Mouse (Mus musculus) limb, embryonic 15.5 days (tissue): ENCODE measurements at regions not wholly inside any gene's neighbourhood (a gene's known extent, or its start where the extent isn't known, plus 50 kb on each side); places are given as distances from the start of the nearest gene placed in this dataset.

Experiments used
- ATAC-seq: fragments of 200-750 bp; cut with Nextera tagmentation; 2 replicates; pipeline ENCODE4 v1.8.0; 2017; ENCODE audit warnings: low read depth, moderate TSS enrichment; ENCODE audit not compliant: insufficient number of reproducible peaks, low FRiP score, low TSS enrichment
- H3K27ac ChIP-seq: fragments of 300-500 bp; sonication (generic); 2 replicates; pipeline ENCODE4 v1.5.1; 2015; ENCODE audit warnings: moderate library complexity, mild to moderate bottlenecking, inconsistent platforms
- H3K27me3 ChIP-seq: fragments of 300-500 bp; sonication (generic); 2 replicates; pipeline ENCODE4 v1.6.1; 2015; ENCODE audit warnings: inconsistent platforms
- H3K36me3 ChIP-seq: fragments of 300-500 bp; sonication (generic); 2 replicates; pipeline ENCODE4 v1.6.1; 2015; ENCODE audit warnings: inconsistent platforms
- H3K4me1 ChIP-seq: fragments of 300-500 bp; sonication (generic); 2 replicates; pipeline ENCODE4 v1.6.1; 2015; ENCODE audit warnings: inconsistent platforms
- H3K4me2 ChIP-seq: fragments of 300-500 bp; sonication (generic); 2 replicates; pipeline ENCODE4 v1.6.1; 2015; ENCODE audit warnings: mild to moderate bottlenecking, inconsistent platforms
- H3K4me3 ChIP-seq: fragments of 300-500 bp; sonication (generic); 2 replicates; pipeline ENCODE4 v1.5.1; 2015; ENCODE audit warnings: mild to moderate bottlenecking, inconsistent platforms
- H3K9ac ChIP-seq: fragments of 300-500 bp; sonication (generic); 2 replicates; pipeline ENCODE4 v1.6.1; 2015; ENCODE audit warnings: inconsistent platforms
- H3K9me3 ChIP-seq: fragments of 300-500 bp; sonication (generic); 2 replicates; pipeline ENCODE4 v1.6.1; 2016; ENCODE audit warnings: inconsistent platforms
- WGBS: fragments of 180-500 bp; shearing (Covaris S2); methylation state at CpG from one replicate; pipeline ENCODE4 v1.1.7; 2015; 5-methylcytosine and 5-hydroxymethylcytosine counted together

DNA sequence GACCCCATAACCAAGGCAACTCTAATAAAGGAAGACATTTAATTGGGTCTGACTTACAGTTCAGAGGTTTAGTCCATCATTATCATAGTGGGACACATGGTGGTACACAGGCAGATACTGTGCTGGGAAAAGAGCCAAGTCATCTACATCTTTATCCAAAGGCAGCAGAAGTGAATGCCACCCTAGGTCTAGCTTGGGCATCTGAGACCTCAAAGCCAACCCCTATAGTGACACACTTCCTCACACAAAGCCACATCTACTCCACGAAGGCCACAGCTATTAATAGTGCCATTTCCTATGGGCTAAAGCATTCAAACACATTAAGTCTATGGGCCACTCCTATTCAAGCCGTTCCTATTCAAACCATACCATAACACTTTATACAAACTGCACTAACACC lies 483.8 kb downstream of the Bnc2 start:
- ATAC-seq = no peak
- no peak overlapping the region for H3K27ac ChIP-seq
- WGBS = 79% methylated on average over 2 of the region's 2 CpGs
- no peaks in the 10 kb centered on the region for H3K27me3 ChIP-seq
- H3K9ac ChIP-seq = no peak overlapping the region
- H3K4me3 ChIP-seq = no peak overlapping the region
- H3K36me3 ChIP-seq = no peaks in the 10 kb centered on the region
- peaks cover 11% of the 10 kb centered on the region for H3K4me1 ChIP-seq
- H3K9me3 ChIP-seq = no peaks in the 10 kb centered on the region
- no peak overlapping the region for H3K4me2 ChIP-seq

DNA sequence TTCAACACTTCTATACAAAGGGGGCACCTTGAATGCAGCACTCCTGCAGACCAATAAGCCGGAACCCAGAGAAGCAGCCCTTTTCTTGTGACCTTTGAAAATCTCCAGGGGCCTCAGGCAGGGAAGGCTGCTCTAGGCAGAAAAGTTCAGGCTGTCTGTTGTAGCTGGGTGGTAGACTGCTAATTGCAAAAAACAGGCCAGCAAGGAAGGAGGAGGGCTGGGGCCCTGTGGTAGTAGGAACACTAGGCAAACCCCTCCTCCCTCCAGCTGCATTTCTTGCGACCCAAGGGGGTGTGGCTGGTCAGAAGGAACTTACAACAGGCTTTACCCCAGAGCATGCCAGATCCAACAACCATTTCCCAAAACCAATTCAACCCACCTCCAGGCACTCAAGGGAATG lies 482.8 kb downstream of the Bnc2 start:
- Histone ChIP-seq H3K27me3 (no peaks in the 10 kb centered on the region), H3K4me1 (peaks cover 10% of the 10 kb centered on the region), H3K4me3 (no peak overlapping the region), H3K27ac (no peak overlapping the region), H3K4me2 (no peak overlapping the region), H3K36me3 (no peaks in the 10 kb centered on the region), H3K9ac (no peak overlapping the region), H3K9me3 (no peaks in the 10 kb centered on the region)
- ATAC-seq = no peak
- 53% methylated on average over 2 of the region's 2 CpGs for WGBS

DNA sequence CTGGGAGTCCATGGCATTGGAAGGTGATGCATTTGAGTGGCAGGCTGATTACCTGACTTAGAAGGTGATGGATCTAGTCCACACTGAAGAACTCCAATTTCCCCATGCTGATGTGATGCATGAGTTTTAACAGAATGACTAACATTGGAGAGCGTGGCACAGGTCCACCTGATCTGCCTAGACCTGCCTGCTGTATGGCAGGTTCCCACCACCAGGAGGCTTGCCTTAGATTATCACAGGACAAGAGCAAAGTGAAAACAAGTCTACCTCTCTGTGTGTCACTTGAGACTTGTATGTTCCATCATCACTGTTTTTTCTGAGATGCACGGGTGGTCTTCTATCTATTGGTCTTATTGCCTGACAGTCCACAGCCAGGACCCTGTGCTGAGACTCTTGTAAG lies 478.3 kb downstream of the Bnc2 start:
- Histone ChIP-seq H3K4me1 (peaks cover 14% of the 10 kb centered on the region), H3K36me3 (no peaks in the 10 kb centered on the region), H3K4me2 (no peak overlapping the region), H3K9me3 (no peaks in the 10 kb centered on the region), H3K27me3 (no peaks in the 10 kb centered on the region), H3K9ac (no peak overlapping the region), H3K4me3 (no peak overlapping the region), H3K27ac (no peak overlapping the region)
- WGBS = 89% methylated on average over 2 of the region's 2 CpGs
- no peak for ATAC-seq

DNA sequence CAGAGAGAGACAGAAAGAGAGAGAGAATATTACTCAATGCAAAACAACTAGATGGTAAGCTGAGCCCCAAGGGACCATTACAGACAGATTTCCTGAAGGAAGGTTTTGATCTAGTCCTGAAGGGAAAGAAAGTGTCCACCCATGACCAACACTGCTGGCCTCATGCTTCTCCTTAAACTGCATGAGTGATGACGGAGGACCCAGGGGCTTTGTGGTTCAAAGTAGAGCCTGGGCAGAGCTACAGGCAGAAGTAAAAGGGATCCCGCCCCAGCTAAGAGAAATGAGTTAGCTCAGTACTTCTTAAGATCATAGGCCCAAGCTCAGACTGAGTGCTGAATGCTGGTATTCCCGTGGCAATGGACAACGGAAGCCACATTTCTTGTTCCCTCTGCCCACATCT lies 476.9 kb downstream of the Bnc2 start:
- no peak overlapping the region for H3K9ac ChIP-seq
- no peaks in the 10 kb centered on the region for H3K27me3 ChIP-seq
- H3K4me1 ChIP-seq = peaks cover 14% of the 10 kb centered on the region
- no peak for ATAC-seq
- H3K9me3 ChIP-seq = no peaks in the 10 kb centered on the region
- no peak overlapping the region for H3K4me2 ChIP-seq
- 93% methylated on average over 4 of the region's 4 CpGs for WGBS
- H3K4me3 ChIP-seq = no peak overlapping the region
- H3K27ac ChIP-seq = no peak overlapping the region
- no peaks in the 10 kb centered on the region for H3K36me3 ChIP-seq

DNA sequence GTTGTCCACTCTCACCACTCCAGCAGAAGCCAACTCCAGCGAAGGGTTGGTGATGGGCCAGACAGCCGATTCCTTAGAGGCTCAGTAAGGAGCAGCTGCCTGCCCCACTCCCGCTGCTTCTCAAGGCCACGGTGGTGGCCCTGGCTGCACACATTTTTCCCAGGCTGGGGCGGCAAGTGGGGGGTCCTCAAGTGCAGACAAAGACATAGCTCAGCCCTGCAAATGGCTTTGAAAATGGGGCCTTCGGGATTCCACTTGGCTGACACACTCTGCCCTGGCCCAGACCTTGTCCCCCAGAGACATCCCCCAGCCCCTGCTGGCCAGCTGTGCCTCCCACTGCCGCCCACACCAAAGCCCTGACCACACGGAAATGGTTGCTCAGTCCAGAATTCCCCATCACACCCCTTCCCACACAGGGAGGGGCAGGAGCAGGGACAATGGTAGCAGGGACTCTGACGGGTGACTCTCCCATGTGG lies 475.9 kb downstream of the Bnc2 start:
- peak; percentile 30; the same call in 1 of the 2 replicates for ATAC-seq
- H3K27ac ChIP-seq = no peak overlapping the region

DNA sequence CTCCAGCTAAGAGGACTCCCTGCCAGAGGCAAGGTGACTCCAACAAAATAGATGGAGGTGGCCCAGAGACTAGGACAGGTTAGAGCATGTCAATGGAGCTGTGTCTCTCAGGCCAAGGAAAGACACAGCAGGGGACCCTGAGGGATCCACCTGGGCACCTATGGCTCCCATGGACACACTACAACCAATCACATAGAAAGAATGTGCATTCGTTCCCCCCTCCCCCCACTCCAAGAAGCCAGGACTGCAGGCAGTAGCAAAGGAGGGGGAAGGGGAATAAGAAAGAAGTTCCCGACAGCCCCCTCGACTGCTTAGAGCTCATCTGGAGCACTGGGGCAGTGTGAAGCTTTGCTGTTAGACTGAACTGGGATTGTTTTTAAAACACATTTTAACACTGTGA lies 474.1 kb downstream of the Bnc2 start:
- Histone ChIP-seq H3K36me3 (no peaks in the 10 kb centered on the region), H3K4me2 (no peak overlapping the region), H3K9ac (no peak overlapping the region), H3K27me3 (no peaks in the 10 kb centered on the region), H3K27ac (no peak overlapping the region), H3K4me1 (peaks cover 14% of the 10 kb centered on the region), H3K4me3 (no peak overlapping the region), H3K9me3 (no peaks in the 10 kb centered on the region)
- WGBS = 47% methylated on average over 3 of the region's 3 CpGs
- no peak for ATAC-seq

More for the DNA sequence above, 475.9 kb downstream of the Bnc2 start:
- Histone ChIP-seq H3K4me2 (no peak overlapping the region), H3K9me3 (no peaks in the 10 kb centered on the region), H3K4me3 (no peak overlapping the region), H3K4me1 (peaks cover 14% of the 10 kb centered on the region), H3K36me3 (no peaks in the 10 kb centered on the region), H3K27me3 (no peaks in the 10 kb centered on the region), H3K9ac (0 out of 2 replicates have a peak overlapping the region, but pooled peaks have one; percentile 23)
- WGBS = 48% methylated on average over 9 of the region's 9 CpGs

DNA sequence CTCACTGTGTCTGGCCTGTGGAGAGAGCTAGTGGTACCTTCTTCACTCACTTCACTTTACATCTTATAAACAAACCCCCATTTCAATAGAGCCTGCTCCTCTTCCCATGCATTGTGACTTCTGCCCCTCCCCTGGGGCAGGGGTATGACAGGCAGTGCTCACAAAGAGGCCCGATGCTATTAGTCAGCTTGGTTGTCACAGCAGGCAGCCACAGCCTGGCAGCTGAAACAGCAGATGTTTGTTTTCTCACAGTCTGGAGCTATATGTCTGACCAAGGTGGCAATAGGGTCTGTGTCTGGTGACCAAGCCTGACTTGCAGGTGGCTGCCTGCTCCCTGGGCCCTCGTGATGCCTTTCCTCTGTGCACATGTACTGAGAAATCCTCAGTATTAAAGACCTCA lies 472.8 kb downstream of the Bnc2 start:
- no peak overlapping the region for H3K9ac ChIP-seq
- H3K4me3 ChIP-seq = no peak overlapping the region
- H3K36me3 ChIP-seq = no peaks in the 10 kb centered on the region
- WGBS = 28% methylated on average over 2 of the region's 2 CpGs
- no peaks in the 10 kb centered on the region for H3K27me3 ChIP-seq
- no peak overlapping the region for H3K4me2 ChIP-seq
- no peak for ATAC-seq
- H3K27ac ChIP-seq = no peak overlapping the region
- H3K9me3 ChIP-seq = no peaks in the 10 kb centered on the region
- H3K4me1 ChIP-seq = peaks cover 14% of the 10 kb centered on the region

DNA sequence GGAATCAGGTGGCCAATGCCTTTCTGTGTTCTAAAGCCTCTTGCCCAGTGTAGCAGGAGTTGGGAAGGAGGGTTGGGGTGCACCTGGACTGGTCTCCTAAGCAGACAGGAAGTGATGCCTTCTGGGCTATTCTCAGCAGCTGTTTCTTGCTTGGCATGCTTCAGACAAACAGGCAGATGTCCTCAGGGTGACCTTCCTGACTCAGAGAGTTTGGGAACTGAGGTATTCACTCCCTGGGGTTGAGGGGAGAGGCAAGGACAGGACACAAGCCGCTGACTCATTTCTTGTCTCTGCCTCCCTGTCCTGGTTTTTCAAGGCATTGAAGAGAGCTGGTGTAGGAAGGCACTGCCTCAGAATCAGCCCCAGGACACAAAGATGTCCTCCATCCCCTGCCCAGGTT lies 471.4 kb downstream of the Bnc2 start:
- H3K27ac ChIP-seq = no peak overlapping the region
- WGBS = 63% methylated on average over 1 of the region's 1 CpGs
- H3K36me3 ChIP-seq = no peaks in the 10 kb centered on the region
- H3K9ac ChIP-seq = no peak overlapping the region
- H3K27me3 ChIP-seq = no peaks in the 10 kb centered on the region
- no peak overlapping the region for H3K4me3 ChIP-seq
- no peak overlapping the region for H3K4me2 ChIP-seq
- H3K9me3 ChIP-seq = no peaks in the 10 kb centered on the region
- H3K4me1 ChIP-seq = peaks cover 13% of the 10 kb centered on the region
- ATAC-seq = no peak

DNA sequence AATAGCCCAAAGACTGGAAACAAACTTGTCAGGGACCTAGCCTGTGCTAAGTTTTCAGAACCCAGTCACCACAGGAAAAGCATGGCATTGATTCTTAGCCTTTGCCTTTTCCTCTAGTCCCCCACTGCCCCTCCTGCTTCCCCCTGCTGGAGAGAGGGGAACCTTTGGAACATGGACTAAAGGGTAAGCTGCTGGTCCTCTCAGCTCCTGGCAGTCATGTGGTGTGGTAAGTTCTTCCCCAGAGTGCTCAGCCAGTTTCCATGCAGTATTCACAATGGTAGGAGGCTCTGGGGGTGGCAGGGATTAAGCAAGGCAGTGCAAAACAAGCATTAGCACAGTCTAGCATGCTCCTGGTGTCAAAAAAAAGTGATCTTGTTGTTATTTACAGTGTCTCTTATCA lies 470.3 kb downstream of the Bnc2 start:
- no peak overlapping the region for H3K4me3 ChIP-seq

DNA sequence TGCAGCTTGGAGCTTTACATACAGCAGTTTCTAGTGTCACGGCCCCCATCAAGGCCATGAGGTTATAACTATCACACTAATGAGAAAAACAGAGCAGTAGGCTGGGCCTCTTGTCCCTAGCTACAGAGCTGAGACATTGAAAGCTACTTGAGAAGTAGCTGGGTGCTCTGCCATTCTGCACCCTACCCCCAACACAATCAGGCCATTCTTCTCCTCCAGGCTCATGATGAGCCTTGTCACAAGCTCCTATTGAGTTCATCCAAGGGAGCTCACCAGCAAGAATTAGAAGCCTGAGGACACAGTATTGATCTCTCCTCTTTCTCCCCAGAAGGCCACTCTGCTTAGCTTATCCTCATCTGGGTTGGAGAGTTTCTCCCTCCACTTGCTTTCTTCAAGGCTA lies 466.9 kb downstream of the Bnc2 start:
- Histone ChIP-seq H3K4me3 (no peak overlapping the region), H3K9ac (no peak overlapping the region), H3K9me3 (no peaks in the 10 kb centered on the region), H3K27me3 (no peaks in the 10 kb centered on the region), H3K4me2 (no peak overlapping the region), H3K36me3 (no peaks in the 10 kb centered on the region), H3K27ac (no peak overlapping the region), H3K4me1 (peaks cover 19% of the 10 kb centered on the region)
- 76% methylated on average over 1 of the region's 1 CpGs for WGBS
- no peak for ATAC-seq

More for the DNA sequence above, 470.3 kb downstream of the Bnc2 start:
- no peak overlapping the region for H3K4me2 ChIP-seq
- H3K9me3 ChIP-seq = no peaks in the 10 kb centered on the region
- no peaks in the 10 kb centered on the region for H3K36me3 ChIP-seq
- no peaks in the 10 kb centered on the region for H3K27me3 ChIP-seq
- peaks cover 3% of the 10 kb centered on the region for H3K4me1 ChIP-seq
- ATAC-seq = no peak
- no peak overlapping the region for H3K9ac ChIP-seq
- no peak overlapping the region for H3K27ac ChIP-seq

DNA sequence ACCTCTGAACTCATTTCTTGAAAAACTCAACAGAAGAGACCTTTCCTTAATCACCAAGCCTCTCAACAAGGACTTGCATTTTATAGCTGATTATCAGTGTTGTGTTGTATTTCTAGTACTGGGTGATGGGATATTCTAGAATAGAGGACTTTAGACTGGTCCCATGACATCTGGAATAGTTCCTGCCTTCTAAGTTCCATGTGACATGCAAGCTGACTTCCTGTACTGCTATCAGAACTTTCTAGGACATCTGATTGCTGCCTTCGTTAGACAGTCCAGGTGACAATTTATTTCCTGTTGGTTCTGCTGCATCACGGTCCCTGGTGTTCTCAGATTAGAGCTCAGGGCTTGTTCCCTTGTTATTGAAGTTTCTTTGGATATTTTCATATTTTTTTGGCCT lies 465.5 kb downstream of the Bnc2 start:
- H3K4me3 ChIP-seq = no peak overlapping the region
- no peak for ATAC-seq
- no peaks in the 10 kb centered on the region for H3K27me3 ChIP-seq
- H3K4me1 ChIP-seq = peaks cover 19% of the 10 kb centered on the region
- no peaks in the 10 kb centered on the region for H3K9me3 ChIP-seq
- H3K9ac ChIP-seq = no peak overlapping the region
- no peak overlapping the region for H3K27ac ChIP-seq
- 82% methylated on average over 2 of the region's 2 CpGs for WGBS
- H3K36me3 ChIP-seq = no peaks in the 10 kb centered on the region
- no peak overlapping the region for H3K4me2 ChIP-seq

DNA sequence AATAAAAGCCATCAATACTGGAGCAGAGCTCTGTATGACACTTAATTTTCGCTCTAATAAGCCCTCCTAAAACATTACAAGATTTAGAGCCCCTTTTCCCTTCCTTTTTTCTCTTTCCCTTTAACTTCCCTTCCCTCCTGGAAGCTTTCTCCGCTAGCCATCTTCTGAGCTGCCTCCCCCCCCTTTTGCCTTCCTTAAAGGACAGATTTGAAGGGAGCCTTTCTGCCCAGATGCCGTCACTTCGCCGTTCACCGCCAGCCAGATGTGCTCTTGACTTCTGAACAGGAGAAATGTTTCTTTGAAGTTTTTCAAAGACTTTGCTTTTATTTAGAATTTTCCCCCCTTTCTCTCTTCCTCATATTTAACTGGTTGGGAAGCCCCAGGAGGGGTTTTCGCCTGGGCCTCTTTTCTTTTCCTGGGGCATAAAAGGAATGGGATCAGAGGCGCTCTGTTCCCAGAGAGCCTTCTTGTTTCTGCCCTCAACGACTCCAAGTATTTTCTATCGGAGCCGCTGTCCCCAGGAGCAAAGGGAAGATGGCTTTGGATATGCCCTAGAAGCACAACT lies 463.7 kb downstream of the Bnc2 start:
- Histone ChIP-seq H3K9ac (no peak overlapping the region), H3K4me3 (no peak overlapping the region), H3K4me2 (peak overlapping the region; percentile 19; the same call in 1 of the 2 replicates), H3K36me3 (no peaks in the 10 kb centered on the region), H3K4me1 (peaks cover 19% of the 10 kb centered on the region), H3K27me3 (no peaks in the 10 kb centered on the region), H3K9me3 (no peaks in the 10 kb centered on the region), H3K27ac (no peak overlapping the region)
- ATAC-seq = no peak
- WGBS = 22% methylated on average over 11 of the region's 11 CpGs

DNA sequence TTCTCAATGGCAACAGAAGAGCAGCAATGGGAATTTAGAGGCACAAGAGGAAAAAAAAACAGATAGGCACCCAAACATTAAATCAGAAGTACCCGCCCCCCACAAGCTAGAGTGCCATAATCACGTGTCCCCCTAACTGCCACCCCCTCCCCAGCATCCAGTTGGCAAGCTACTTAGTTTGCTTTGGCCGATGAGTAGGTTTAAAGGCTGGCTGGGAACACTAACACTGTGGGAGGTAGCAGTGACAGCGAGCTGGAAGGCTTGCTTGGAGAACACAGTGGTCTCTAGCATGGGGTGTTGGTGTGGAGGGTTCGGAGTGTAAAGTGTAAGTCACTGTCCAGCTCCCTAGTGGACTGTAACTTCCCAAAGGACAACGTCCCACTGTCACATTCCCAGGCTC lies 463.1 kb downstream of the Bnc2 start:
- WGBS = 44% methylated on average over 6 of the region's 6 CpGs
- no peaks in the 10 kb centered on the region for H3K36me3 ChIP-seq
- H3K9ac ChIP-seq = no peak overlapping the region
- no peak for ATAC-seq
- no peak overlapping the region for H3K4me3 ChIP-seq
- no peak overlapping the region for H3K27ac ChIP-seq
- peaks cover 19% of the 10 kb centered on the region for H3K4me1 ChIP-seq
- H3K27me3 ChIP-seq = no peaks in the 10 kb centered on the region
- peak overlapping the region; percentile 19; the same call in 1 of the 2 replicates for H3K4me2 ChIP-seq
- H3K9me3 ChIP-seq = no peaks in the 10 kb centered on the region
